Mouse (Mus musculus) brain, embryonic 14.5 days (tissue): ENCODE results near the gene Cacna2d3.

Experiments used
- CTCF ChIP-seq: fragments of 200-500 bp; IDR thresholded peaks from 2 replicates; pipeline ENCODE4 v1.5.1; 2012; ENCODE audit warnings: inconsistent platforms, mild to moderate bottlenecking, moderate library complexity, borderline replicate concordance; ENCODE audit not compliant: insufficient read depth, insufficient read length; ENCODE audit errors: extremely low read depth
- POLR2A ChIP-seq: fragments of 200-500 bp; IDR thresholded peaks from 2 replicates; pipeline ENCODE4 v1.6.1; 2012; ENCODE audit warnings: mild to moderate bottlenecking, inconsistent platforms, borderline replicate concordance; ENCODE audit not compliant: poor library complexity, insufficient read depth, insufficient read length, severe bottlenecking; ENCODE audit errors: extremely low read depth

- TF ChIP-seq POLR2A (no peak), CTCF (no peak)
Measured at GRCm38 (mm10) chr14:28961379-28961778, 760.3 kb downstream of the Cacna2d3 start.
